Mouse (Mus musculus): ENCODE results near the gene Gm49405. TPM values are rescaled to one million over a fixed set of nuclear protein-coding genes. Genes with fewer than 3 reads are reported as not detected.

Gm49405 gene
- total and polyA plus RNA-seq, 3 experiments, result 3.6 to 5.7 TPM; not detected in 1

- Histone ChIP-seq H3K36me3 (ENCODE audit: control insufficient read depth in 1 of 2, insufficient read depth in 2 of 2, low read length in 2 of 2) (no peaks in the 10 kb centered on the region), H3K27me3 (ENCODE audit: control insufficient read depth in 1 of 2, insufficient read depth in 2 of 2, low read length in 2 of 2) (no peaks in the 10 kb centered on the region), H3K27ac (ENCODE audit: control insufficient read depth, low read depth, low read length) (no peak overlapping the region), H3K4me3 (ENCODE audit: control insufficient read depth in 1 of 2, insufficient read depth in 1 of 2, low read depth in 2 of 2, low read length in 2 of 2) (no peak overlapping the region), H3K9ac (ENCODE audit: control insufficient read depth, low read depth, low read length, poor library complexity, severe bottlenecking) (no peak overlapping the region), H3K4me1 (ENCODE audit: control insufficient read depth in 1 of 2, insufficient read depth in 2 of 2, low read length in 2 of 2) (no peaks in the 10 kb centered on the region), H3K79me2 (ENCODE audit: control insufficient read depth, insufficient read depth, low read length, poor library complexity) (no peaks in the 10 kb centered on the region), H3K9me3 (replicated peaks; ENCODE audit: insufficient read depth, low read length) (no peaks in the 10 kb centered on the region)
- TF ChIP-seq RAD21 (IDR thresholded peaks at IDR 0.05; ENCODE audit: low read depth, low read length), result peak; percentile 20
- TF ChIP-seq BHLHE40 (IDR thresholded peaks at IDR 0.05; ENCODE audit: borderline replicate concordance, low read depth, low read length), result no peak
- no peak for TF ChIP-seq TAL1 (IDR thresholded peaks at IDR 0.05; ENCODE audit: low read length)
- TF ChIP-seq POLR2AphosphoS5 (IDR thresholded peaks at IDR 0.05; ENCODE audit: borderline replicate concordance, low read depth, low read length), result no peak
- no peak for TF ChIP-seq NELFE (IDR thresholded peaks at IDR 0.05; ENCODE audit: low read depth, low read length)
- TF ChIP-seq CTCF (IDR thresholded peaks at IDR 0.05 in 2 of 3, conservative IDR thresholded peaks at IDR 0.05 in 1 of 3; ENCODE audit: control insufficient read depth in 1 of 3, insufficient read depth in 1 of 3, low read depth in 2 of 3, low read length in 3 of 3, poor library complexity in 1 of 3, severe bottlenecking in 1 of 3), result peak in 1 of 3 experiments; percentile 17; a peak in 1 of 6 replicates
- no peak for TF ChIP-seq JUND (IDR thresholded peaks at IDR 0.05; ENCODE audit: low read depth, low read length)
- TF ChIP-seq ELF1 (IDR thresholded peaks at IDR 0.05; ENCODE audit: low read depth, low read length), result no peak
- no peak for TF ChIP-seq RCOR1 (IDR thresholded peaks at IDR 0.05; ENCODE audit: low read depth, low read length)
- no peak for TF ChIP-seq POLR2AphosphoS2 (IDR thresholded peaks at IDR 0.05; ENCODE audit: low read length)
- peak; percentile 20; the same call in 1 of the 2 replicates for TF ChIP-seq SMC3 (IDR thresholded peaks at IDR 0.05; ENCODE audit: low read depth, low read length)
- TF ChIP-seq ZC3H11A (IDR thresholded peaks at IDR 0.05; ENCODE audit: low read depth, low read length), result no peak
- no peak for TF ChIP-seq UBTF (IDR thresholded peaks at IDR 0.05; ENCODE audit: borderline replicate concordance, insufficient read depth, low read depth, low read length)
- TF ChIP-seq GATA1 (IDR thresholded peaks at IDR 0.05; ENCODE audit: low read depth, low read length), result no peak
- no peak for TF ChIP-seq MXI1 (IDR thresholded peaks at IDR 0.05; ENCODE audit: low read depth, low read length)
- no peak for TF ChIP-seq TBP (IDR thresholded peaks at IDR 0.05; ENCODE audit: low read depth, low read length)
- no peak for TF ChIP-seq MAZ (IDR thresholded peaks at IDR 0.05; ENCODE audit: low read depth, low read length)
- TF ChIP-seq TCF12 (IDR thresholded peaks at IDR 0.05; ENCODE audit: low read depth, low read length), result no peak
- no peak for TF ChIP-seq POLR2A (IDR thresholded peaks at IDR 0.05; ENCODE audit: control insufficient read depth in 1 of 2, insufficient read depth in 1 of 2, low read depth in 1 of 2, low read length in 2 of 2, poor library complexity in 1 of 2)
- no peak for TF ChIP-seq USF1 (IDR thresholded peaks at IDR 0.05; ENCODE audit: low read depth, low read length)
- no peak for DNase-seq (ENCODE audit: low read depth, low spot score)
These were observed 36.4 kb upstream of the Gm49405 start for GRCm38 (mm10) chr19:3964030-3964429.

- no peaks in the 10 kb centered on the region for H3K36me3 ChIP-seq (ENCODE audit: control insufficient read depth in 1 of 2, insufficient read depth in 2 of 2, low read length in 2 of 2)
- H3K9ac ChIP-seq (ENCODE audit: control insufficient read depth, low read depth, low read length, poor library complexity, severe bottlenecking), result no peak overlapping the region
- no peak overlapping the region for H3K4me3 ChIP-seq (ENCODE audit: control insufficient read depth in 1 of 2, insufficient read depth in 1 of 2, low read depth in 2 of 2, low read length in 2 of 2)
- no peaks in the 10 kb centered on the region for H3K9me3 ChIP-seq (replicated peaks; ENCODE audit: insufficient read depth, low read length)
- no peaks in the 10 kb centered on the region for H3K79me2 ChIP-seq (ENCODE audit: control insufficient read depth, insufficient read depth, low read length, poor library complexity)
- H3K4me1 ChIP-seq (ENCODE audit: control insufficient read depth in 1 of 2, insufficient read depth in 2 of 2, low read length in 2 of 2), result no peaks in the 10 kb centered on the region
- DNase-seq (ENCODE audit: low read depth, low spot score), result no peak
- no peak for TF ChIP-seq CHD1 (IDR thresholded peaks at IDR 0.05; ENCODE audit: low read depth, low read length)
- TF ChIP-seq CTCF (IDR thresholded peaks at IDR 0.05 in 2 of 3, conservative IDR thresholded peaks at IDR 0.05 in 1 of 3; ENCODE audit: control insufficient read depth in 1 of 3, insufficient read depth in 1 of 3, low read depth in 2 of 3, low read length in 3 of 3, poor library complexity in 1 of 3, severe bottlenecking in 1 of 3), result peak in 1 of 3 experiments; percentile 6; a peak in 1 of 6 replicates
- 0 out of 4 replicates have a peak, but pooled peaks cover 1 to 2% of the 10 kb centered on the region in 2 experiments for H3K27me3 ChIP-seq (ENCODE audit: control insufficient read depth in 1 of 2, insufficient read depth in 2 of 2, low read length in 2 of 2)
- H3K27ac ChIP-seq (ENCODE audit: control insufficient read depth, low read depth, low read length), result no peak overlapping the region
These were observed 33.9 kb upstream of the Gm49405 start for GRCm38 (mm10) chr19:3966330-3967075.

Data from MEL (cell line).